Mouse (Mus musculus): ENCODE data around the gene Fgf10.

- no peak for TF ChIP-seq POLR2A (IDR thresholded peaks at IDR 0.05; ENCODE audit: low read depth, low read length)
- TF ChIP-seq CTCF (conservative IDR thresholded peaks at IDR 0.05; ENCODE audit: insufficient read depth, insufficient read length, low read depth, low read length), result no peak
Measured at GRCm38 (mm10) chr13:118806662-118807061, 137.1 kb downstream of the Fgf10 start.
